In genomic region chr2:105432927-105433326, GRCm38 (mm10) we compare ENCODE assay signal across 9 mouse cellular contexts. TPM values are rescaled to one million over a fixed set of nuclear protein-coding genes. Genes with fewer than 3 reads are reported as not detected.
A peak's percentile ranks its signal among the peaks of the same experiment; 100 is the strongest.
DNase-seq lines count a peak whose midpoint lies in the region; ATAC-seq lines count a peak whose summit lies in the region.
"Had no signal": no experiment of that assay in that cellular context is flagged by ENCODE, and none has a peak within 500 bp of the region (broad histone marks: within the 10 kb centered on the region; RNA-seq: fewer than 3 reads in every experiment).

No protein-coding gene starts in this region.

- ATAC-seq in neural tube, embryonic 11.5 days (ENCODE audit: insufficient read depth, low FRiP score, low TSS enrichment), result no peak
- ATAC-seq in limb, embryonic 15.5 days (ENCODE audit: insufficient number of reproducible peaks, low FRiP score, low TSS enrichment, low read depth), result no peak

- 0 out of 2 replicates have a peak overlapping the region, but pooled peaks have one; percentile 23 for H3K27ac ChIP-seq in heart, embryonic 10.5 days
- no peak overlapping the region for H3K27ac ChIP-seq in neural tube, embryonic 11.5 days (ENCODE audit: low read depth, low read length)
- no peak overlapping the region for H3K27ac ChIP-seq in limb, embryonic 15.5 days

- DNase-seq in heart, embryonic 10.5 days (ENCODE audit: low spot score), result no peak
- DNase-seq in heart, adult 11 months, result no peak
- DNase-seq in neural tube, embryonic 11.5 days (ENCODE audit: low spot score), result peak; percentile 20
- DNase-seq in neural tube, embryonic 10.5 days (ENCODE audit: extremely low spot score, low spot score), result no peak
- DNase-seq in thymus, postnatal 14 days, result no peak
- DNase-seq in yolk sac, embryonic 10.5 days (ENCODE audit: low spot score), result no peak
- no peak for DNase-seq in ovary, postnatal 36 days (ENCODE audit: low spot score)
- DNase-seq: cerebellum, adult 11 months had no signal

- 12% methylated on average over 10 of the region's 10 CpGs for WGBS in heart, embryonic 10.5 days
- 25% methylated on average over 10 of the region's 10 CpGs for whole genome bisulfite sequencing in neural tube, embryonic 11.5 days
- 16% methylated on average over 10 of the region's 10 CpGs for WGBS in limb, embryonic 15.5 days

- H3K36me3 ChIP-seq in heart, embryonic 10.5 days, result no peaks in the 10 kb centered on the region
- H3K36me3 ChIP-seq in neural tube, embryonic 11.5 days (ENCODE audit: control insufficient read depth, insufficient read depth, low read length), result no peaks in the 10 kb centered on the region
- no peaks in the 10 kb centered on the region for H3K36me3 ChIP-seq in limb, embryonic 15.5 days

- 0 out of 2 replicates have a peak, but pooled peaks cover 9% of the 10 kb centered on the region for H3K27me3 ChIP-seq in heart, embryonic 10.5 days (ENCODE audit: insufficient read depth, poor library complexity, severe bottlenecking)
- H3K27me3 ChIP-seq in neural tube, embryonic 11.5 days (ENCODE audit: control insufficient read depth, insufficient read depth, low read length), result no peaks in the 10 kb centered on the region
- 0 out of 2 replicates have a peak, but pooled peaks cover 3% of the 10 kb centered on the region for H3K27me3 ChIP-seq in limb, embryonic 15.5 days

- H3K9ac ChIP-seq in neural tube, embryonic 11.5 days (ENCODE audit: low read length), result peak overlapping the region; percentile 30; the same call in 1 of the 2 replicates
- no peak overlapping the region for H3K9ac ChIP-seq in limb, embryonic 15.5 days

- H3K4me2 ChIP-seq in neural tube, embryonic 11.5 days (ENCODE audit: low read depth), result no peak overlapping the region
- peak overlapping the region; percentile 41 for H3K4me2 ChIP-seq in limb, embryonic 15.5 days

- H3K9me3 ChIP-seq in heart, embryonic 10.5 days, result no peaks in the 10 kb centered on the region
- H3K9me3 ChIP-seq in neural tube, embryonic 11.5 days (ENCODE audit: control insufficient read depth, low read length), result no peaks in the 10 kb centered on the region
- H3K9me3 ChIP-seq in limb, embryonic 15.5 days, result no peaks in the 10 kb centered on the region

- peak overlapping the region; percentile 36 for H3K4me3 ChIP-seq in heart, embryonic 10.5 days
- H3K4me3 ChIP-seq in neural tube, embryonic 11.5 days (ENCODE audit: low read depth, low read length), result no peak overlapping the region
- H3K4me3 ChIP-seq in limb, embryonic 15.5 days, result peak overlapping the region; percentile 11

- H3K4me1 ChIP-seq in heart, embryonic 10.5 days, result peaks cover 14% of the 10 kb centered on the region
- H3K4me1 ChIP-seq in neural tube, embryonic 11.5 days (ENCODE audit: control insufficient read depth, insufficient read depth, low read length), result 0 out of 2 replicates have a peak, but pooled peaks cover 4% of the 10 kb centered on the region
- peaks cover 8% of the 10 kb centered on the region; the same call in 1 of the 2 replicates for H3K4me1 ChIP-seq in limb, embryonic 15.5 days

RNA-seq across cellular contexts. Expression of gene Rcn1, which starts 33.8 kb away (rescaled TPM):
- 154 and 166 TPM in 2 replicates for polyA plus RNA-seq in heart, embryonic 10.5 days (2016; fragmentation: Nextera tagmentation; extraction: Ambion mirVana)
- 123 and 129 TPM in 2 replicates for polyA plus RNA-seq in neural tube, embryonic 11.5 days (2014; fragmentation: Nextera tagmentation; extraction: Ambion mirVana)
- polyA plus RNA-seq in limb, embryonic 15.5 days (2015; fragmentation: Nextera tagmentation; extraction: Ambion mirVana), result 296 and 303 TPM in 2 replicates
